Mouse (Mus musculus): ENCODE data around the gene Mief2.
A peak's percentile ranks its signal among the peaks of the same experiment; 100 is the strongest.

Gene Mief2

GRCm38 (mm10) chr11:60776829-60777740 lies 48.9 kb downstream of the Mief2 start, which contains the start of the genes Top3a and Smcr8:
Gene Top3a, minus strand, starts transcription at chr11:60777365.
Gene Smcr8, plus strand, starts transcription at chr11:60777524.
- DNase-seq (ENCODE audit: extremely low read depth, low read depth), result peak; percentile 97

- no peak for DNase-seq (ENCODE audit: extremely low read depth, low read depth)
Measured at GRCm38 (mm10) chr11:60777801-60778370, 49.7 kb downstream of the Mief2 start.

- no peak for DNase-seq (ENCODE audit: extremely low read depth, low read depth)
Measured at GRCm38 (mm10) chr11:60779673-60780189, 51.5 kb downstream of the Mief2 start.
